Mouse (Mus musculus): Measurements from ENCODE around the gene Olfr155. TPM values are rescaled to one million over a fixed set of nuclear protein-coding genes. Genes with fewer than 3 reads are reported as not detected.

Gene Olfr155
- total and polyA plus RNA-seq, 3 experiments = not detected

DNA sequence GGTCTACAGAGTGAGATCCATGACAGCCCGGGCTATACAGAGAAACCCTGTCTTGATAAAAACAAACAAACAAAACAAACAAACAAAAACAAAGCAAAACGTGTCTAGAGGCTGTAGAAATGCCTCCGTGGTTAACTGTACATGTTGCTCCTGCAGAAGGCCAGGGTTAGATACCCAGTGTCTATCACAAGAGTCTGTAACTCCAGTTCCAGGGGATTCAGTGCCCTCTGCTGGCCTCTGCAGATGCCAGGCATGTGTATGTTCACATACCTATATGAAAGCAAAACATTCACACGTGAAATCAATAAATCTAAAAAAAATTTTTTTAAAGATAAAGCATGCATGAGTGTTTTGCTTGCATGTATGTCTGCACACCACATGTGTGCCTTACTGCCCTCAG is 11.9 kb downstream of the Olfr155 start:
- Histone ChIP-seq H3K4me1 (ENCODE audit: control insufficient read depth in 1 of 2, insufficient read depth in 2 of 2, low read length in 2 of 2) (no peaks in the 10 kb centered on the region), H3K36me3 (ENCODE audit: control insufficient read depth in 1 of 2, insufficient read depth in 2 of 2, low read length in 2 of 2) (no peaks in the 10 kb centered on the region), H3K9me3 (replicated peaks; ENCODE audit: insufficient read depth, low read length) (no peaks in the 10 kb centered on the region), H3K9ac (ENCODE audit: control insufficient read depth, low read depth, low read length, poor library complexity, severe bottlenecking) (no peak overlapping the region), H3K27ac (ENCODE audit: control insufficient read depth, low read depth, low read length) (no peak overlapping the region), H3K79me2 (ENCODE audit: control insufficient read depth, insufficient read depth, low read length, poor library complexity) (no peaks in the 10 kb centered on the region), H3K4me3 (ENCODE audit: control insufficient read depth in 1 of 2, insufficient read depth in 1 of 2, low read depth in 2 of 2, low read length in 2 of 2) (no peak overlapping the region), H3K27me3 (ENCODE audit: control insufficient read depth in 1 of 2, insufficient read depth in 2 of 2, low read length in 2 of 2) (peaks cover 6 to 14% of the 10 kb centered on the region in 2 experiments)
- TF ChIP-seq SMC3 (IDR thresholded peaks at IDR 0.05; ENCODE audit: low read depth, low read length) = peak; percentile 40
- TF ChIP-seq USF2 (IDR thresholded peaks at IDR 0.05; ENCODE audit: borderline replicate concordance in 1 of 2, insufficient read depth in 1 of 2, low read depth in 1 of 2, low read length in 2 of 2) = no peak
- TF ChIP-seq ZNF384 (IDR thresholded peaks at IDR 0.05; ENCODE audit: low read depth, low read length) = no peak
- no peak for TF ChIP-seq POLR2AphosphoS2 (IDR thresholded peaks at IDR 0.05; ENCODE audit: low read length)
- no peak for TF ChIP-seq MAFK (IDR thresholded peaks at IDR 0.05; ENCODE audit: borderline replicate concordance, low read depth, low read length)
- no peak for TF ChIP-seq UBTF (IDR thresholded peaks at IDR 0.05; ENCODE audit: borderline replicate concordance, insufficient read depth, low read depth, low read length)
- TF ChIP-seq ZMIZ1 (IDR thresholded peaks at IDR 0.05; ENCODE audit: low read depth, low read length) = no peak
- no peak for TF ChIP-seq GABPA (IDR thresholded peaks at IDR 0.05; ENCODE audit: low read depth, low read length)
- TF ChIP-seq KAT2A (conservative IDR thresholded peaks at IDR 0.05; ENCODE audit: low read depth, low read length) = no peak
- no peak for TF ChIP-seq HCFC1 (IDR thresholded peaks at IDR 0.05; ENCODE audit: low read depth, low read length)
- peak; percentile 31 for TF ChIP-seq RAD21 (IDR thresholded peaks at IDR 0.05; ENCODE audit: low read depth, low read length)
- TF ChIP-seq TCF12 (IDR thresholded peaks at IDR 0.05; ENCODE audit: low read depth, low read length) = no peak
- no peak for TF ChIP-seq BHLHE40 (IDR thresholded peaks at IDR 0.05; ENCODE audit: borderline replicate concordance, low read depth, low read length)
- no peak for TF ChIP-seq POLR2AphosphoS5 (IDR thresholded peaks at IDR 0.05; ENCODE audit: borderline replicate concordance, low read depth, low read length)
- TF ChIP-seq CHD2 (IDR thresholded peaks at IDR 0.05; ENCODE audit: low read length) = no peak
- no peak for TF ChIP-seq USF1 (IDR thresholded peaks at IDR 0.05; ENCODE audit: low read depth, low read length)
- TF ChIP-seq MAZ (IDR thresholded peaks at IDR 0.05; ENCODE audit: low read depth, low read length) = no peak
- TF ChIP-seq MAX (IDR thresholded peaks at IDR 0.05; ENCODE audit: low read length) = no peak
- TF ChIP-seq CTCF (IDR thresholded peaks at IDR 0.05 in 2 of 3, conservative IDR thresholded peaks at IDR 0.05 in 1 of 3; ENCODE audit: control insufficient read depth in 1 of 3, insufficient read depth in 1 of 3, low read depth in 2 of 3, low read length in 3 of 3, poor library complexity in 1 of 3, severe bottlenecking in 1 of 3) = peak in 2 of 3 experiments; percentile 25 to 47; a peak in 3 of 6 replicates
- TF ChIP-seq TAL1 (IDR thresholded peaks at IDR 0.05; ENCODE audit: low read length) = no peak
- no peak for TF ChIP-seq MEF2A (IDR thresholded peaks at IDR 0.05; ENCODE audit: extremely low read depth, insufficient replicate concordance, low read depth, low read length, poor library complexity, severe bottlenecking)
- TF ChIP-seq E2F4 (IDR thresholded peaks at IDR 0.05; ENCODE audit: borderline replicate concordance, low read depth, low read length) = no peak
- peak; percentile 14 for DNase-seq (ENCODE audit: low read depth, low spot score)
